Mouse (Mus musculus): ENCODE results near the gene Dvl1. TPM values are rescaled to one million over a fixed set of nuclear protein-coding genes. Genes with fewer than 3 reads are reported as not detected.

The Dvl1 gene
- 5.5 and 14.7 TPM in 2 replicates for polyA plus RNA-seq (2016; fragmentation: Nextera tagmentation; extraction: Ambion mirVana)

- Histone ChIP-seq H3K9ac (replicated peaks) (peak within 1 kb of the TSS; percentile 73), H3K4me3 (replicated peaks) (peak within 1 kb of the TSS; percentile 73), H3K4me2 (peak within 1 kb of the TSS; percentile 92), H3K36me3 (peaks cover 21% of the 10 kb centered on the region), H3K27me3 (peaks cover under 1% of the 10 kb centered on the region; the same call in 1 of the 2 replicates), H3K4me1 (replicated peaks) (peaks cover 20% of the 10 kb centered on the region), H3K27ac (peak within 1 kb of the TSS; percentile 59; the same call in 1 of the 2 replicates), H3K9me3 (no peaks in the 10 kb centered on the region)
- WGBS = 2% methylated on average over 65 of the region's 65 CpGs
- peak; percentile 88 for ATAC-seq (ENCODE audit: insufficient number of reproducible peaks, insufficient read depth, low FRiP score, low TSS enrichment, low read depth)
These were observed at the start of gene Dvl1 for GRCm38 (mm10) chr4:155846871-155847578. Gene Dvl1 (plus strand): TSS chr4:155847402.

DNA sequence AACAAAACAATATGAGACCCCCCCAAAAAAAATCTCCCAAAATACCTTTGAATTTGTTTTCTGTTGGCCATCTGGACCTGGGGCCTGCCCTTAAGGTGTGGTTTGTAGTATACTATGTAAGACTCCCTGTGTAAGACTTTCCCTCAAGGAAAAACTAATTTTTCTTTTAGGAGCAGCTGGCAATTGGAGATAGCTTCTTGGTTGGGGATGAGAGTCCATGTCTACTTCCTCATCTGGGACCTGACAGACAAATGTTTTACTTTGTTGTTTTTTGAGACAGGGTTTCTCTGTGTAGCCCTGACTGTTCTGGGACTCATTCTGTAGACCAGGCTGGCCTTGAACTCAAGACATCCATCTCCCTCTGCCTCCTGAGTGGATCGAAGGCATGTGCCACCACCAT, 45.1 kb upstream of the Dvl1 start:
- no peak overlapping the region for H3K4me2 ChIP-seq
- no peak overlapping the region for H3K4me3 ChIP-seq (replicated peaks)
- no peaks in the 10 kb centered on the region for H3K9me3 ChIP-seq
- peaks cover 23% of the 10 kb centered on the region for H3K36me3 ChIP-seq
- H3K27ac ChIP-seq = no peak overlapping the region
- 100% methylated on average over 1 of the region's 1 CpGs for WGBS
- no peak overlapping the region for H3K9ac ChIP-seq (replicated peaks)
- no peak for ATAC-seq (ENCODE audit: insufficient number of reproducible peaks, insufficient read depth, low FRiP score, low TSS enrichment, low read depth)
- peaks cover 14% of the 10 kb centered on the region for H3K4me1 ChIP-seq (replicated peaks)
- no peaks in the 10 kb centered on the region for H3K27me3 ChIP-seq

GRCm38 (mm10) chr4:155802741-155803339, 44.4 kb upstream of the Dvl1 start, which contains the start of gene Mrpl20:
Gene Mrpl20 (plus strand): TSS chr4:155802878.
- H3K9ac ChIP-seq (replicated peaks) = peak within 1 kb of the TSS; percentile 84
- H3K27me3 ChIP-seq = no peaks in the 10 kb centered on the region
- H3K4me2 ChIP-seq = peak within 1 kb of the TSS; percentile 77
- ATAC-seq (ENCODE audit: insufficient number of reproducible peaks, insufficient read depth, low FRiP score, low TSS enrichment, low read depth) = peak; percentile 63; the same call in 1 of the 2 replicates
- peaks cover 14% of the 10 kb centered on the region for H3K4me1 ChIP-seq (replicated peaks)
- H3K9me3 ChIP-seq = no peaks in the 10 kb centered on the region
- WGBS = 13% methylated on average over 12 of the region's 12 CpGs
- peaks cover 31% of the 10 kb centered on the region for H3K36me3 ChIP-seq
- H3K27ac ChIP-seq = peak within 1 kb of the TSS; percentile 75; the same call in 1 of the 2 replicates
- peak within 1 kb of the TSS; percentile 95 for H3K4me3 ChIP-seq (replicated peaks)

DNA sequence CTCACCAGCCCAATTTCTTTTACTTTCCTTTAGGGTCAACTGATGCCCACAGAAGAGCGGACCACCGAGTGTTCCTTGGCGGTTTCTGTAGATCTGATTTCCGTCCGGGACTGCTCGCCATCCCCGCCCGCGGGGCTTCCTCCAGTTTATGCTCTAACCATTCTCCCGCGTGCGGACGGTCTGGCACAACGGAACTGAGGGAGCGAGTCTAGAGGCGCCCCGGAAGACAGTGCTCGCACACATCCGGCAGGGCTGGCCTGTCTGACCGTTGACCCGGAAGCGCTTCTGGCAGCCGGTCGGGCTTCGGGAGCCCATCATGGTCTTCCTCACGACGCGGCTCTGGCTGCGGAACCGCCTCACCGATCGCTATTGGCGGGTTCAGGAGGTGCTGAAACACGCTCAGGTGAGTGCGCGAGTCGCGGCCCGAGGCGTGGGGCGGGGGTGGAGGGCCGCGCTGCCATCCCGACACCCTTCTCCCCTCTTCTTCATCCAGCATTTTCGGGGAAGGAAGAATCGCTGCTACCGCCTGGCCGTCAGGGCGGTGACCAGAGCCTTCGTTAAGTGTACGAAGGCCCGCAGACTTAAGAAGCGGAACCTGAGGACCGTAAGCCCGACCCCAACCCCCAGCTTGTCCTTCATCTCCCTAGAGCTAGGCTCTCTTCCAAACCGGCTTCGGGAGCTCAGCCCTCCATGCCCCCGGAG, 43.7 kb upstream of the Dvl1 start:
- H3K4me3 ChIP-seq (replicated peaks) = peak overlapping the region; percentile 95
- peak; percentile 91 for ATAC-seq (ENCODE audit: insufficient number of reproducible peaks, insufficient read depth, low FRiP score, low TSS enrichment, low read depth)
- peaks cover 37% of the 10 kb centered on the region for H3K36me3 ChIP-seq
- no peaks in the 10 kb centered on the region for H3K27me3 ChIP-seq
- peak overlapping the region; percentile 84 for H3K9ac ChIP-seq (replicated peaks)
- peak overlapping the region; percentile 75; the same call in 1 of the 2 replicates for H3K27ac ChIP-seq
- H3K4me1 ChIP-seq (replicated peaks) = peaks cover 14% of the 10 kb centered on the region
- WGBS = under 1% methylated on average over 57 of the region's 58 CpGs
- no peaks in the 10 kb centered on the region for H3K9me3 ChIP-seq
- H3K4me2 ChIP-seq = peak overlapping the region; percentile 77

- H3K9ac ChIP-seq (replicated peaks) = no peak overlapping the region
- H3K27me3 ChIP-seq = no peaks in the 10 kb centered on the region
- 87% methylated on average over 3 of the region's 3 CpGs for WGBS
- H3K9me3 ChIP-seq = no peaks in the 10 kb centered on the region
- H3K4me1 ChIP-seq (replicated peaks) = peaks cover 20% of the 10 kb centered on the region
- no peak for ATAC-seq (ENCODE audit: insufficient number of reproducible peaks, insufficient read depth, low FRiP score, low TSS enrichment, low read depth)
- no peak overlapping the region for H3K27ac ChIP-seq
- no peak overlapping the region for H3K4me3 ChIP-seq (replicated peaks)
- H3K4me2 ChIP-seq = no peak overlapping the region
- H3K36me3 ChIP-seq = peaks cover 65% of the 10 kb centered on the region
These were observed 39.4 kb upstream of the Dvl1 start for GRCm38 (mm10) chr4:155807841-155808240.

GRCm38 (mm10) chr4:155811929-155812664, 35.1 kb upstream of the Dvl1 start, which contains the start of gene Ccnl2:
Gene Ccnl2 (plus strand): TSS chr4:155812489.
- Histone ChIP-seq H3K27me3 (no peaks in the 10 kb centered on the region), H3K36me3 (peaks cover 76% of the 10 kb centered on the region), H3K9me3 (no peaks in the 10 kb centered on the region), H3K9ac (replicated peaks) (peak within 1 kb of the TSS; percentile 99), H3K27ac (peak within 1 kb of the TSS; percentile 94), H3K4me3 (replicated peaks) (peak within 1 kb of the TSS; percentile 99), H3K4me2 (peak within 1 kb of the TSS; percentile 82), H3K4me1 (replicated peaks) (peaks cover 22% of the 10 kb centered on the region)
- 1% methylated on average over 60 of the region's 60 CpGs for WGBS
- peak; percentile 98 for ATAC-seq (ENCODE audit: insufficient number of reproducible peaks, insufficient read depth, low FRiP score, low TSS enrichment, low read depth)

GRCm38 (mm10) chr4:155812665-155813181, 34.5 kb upstream of the Dvl1 start:
- Histone ChIP-seq H3K4me1 (replicated peaks) (peaks cover 22% of the 10 kb centered on the region), H3K9me3 (no peaks in the 10 kb centered on the region), H3K4me2 (peak overlapping the region; percentile 82), H3K9ac (replicated peaks) (peak overlapping the region; percentile 99), H3K27me3 (no peaks in the 10 kb centered on the region), H3K27ac (peak overlapping the region; percentile 94), H3K4me3 (replicated peaks) (peak overlapping the region; percentile 99), H3K36me3 (peaks cover 76% of the 10 kb centered on the region)
- under 1% methylated on average over 49 of the region's 49 CpGs for WGBS
- ATAC-seq (ENCODE audit: insufficient number of reproducible peaks, insufficient read depth, low FRiP score, low TSS enrichment, low read depth) = peak; percentile 43; the same call in 1 of the 2 replicates

- Histone ChIP-seq H3K4me2 (no peak overlapping the region), H3K27me3 (no peaks in the 10 kb centered on the region), H3K4me1 (replicated peaks) (peaks cover 16% of the 10 kb centered on the region), H3K9me3 (no peaks in the 10 kb centered on the region), H3K4me3 (replicated peaks) (no peak overlapping the region), H3K27ac (no peak overlapping the region), H3K9ac (replicated peaks) (no peak overlapping the region), H3K36me3 (peaks cover 88% of the 10 kb centered on the region)
- 85% methylated on average over 4 of the region's 4 CpGs for WGBS
- no peak for ATAC-seq (ENCODE audit: insufficient number of reproducible peaks, insufficient read depth, low FRiP score, low TSS enrichment, low read depth)
These were observed 29.7 kb upstream of the Dvl1 start for GRCm38 (mm10) chr4:155817533-155817932.

DNA sequence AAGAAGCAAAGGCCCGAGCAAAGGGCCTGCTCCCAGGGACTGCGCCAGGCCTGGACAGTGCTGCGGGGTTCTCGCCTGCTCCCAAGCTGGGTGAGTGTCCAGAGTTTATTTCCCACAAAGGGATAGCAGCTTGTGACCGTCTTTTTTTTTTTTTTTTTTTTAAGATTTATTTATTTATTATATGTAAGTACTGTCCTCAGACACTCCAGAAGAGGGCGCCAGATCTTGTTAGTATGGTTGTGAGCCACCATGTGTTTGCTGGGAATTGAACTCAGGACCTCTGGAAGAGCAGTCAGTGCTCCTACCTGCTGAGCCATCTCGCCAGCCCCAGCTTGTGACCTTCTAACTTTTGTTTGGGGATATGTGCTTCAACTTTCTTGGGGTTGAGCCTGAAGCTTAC, 26.2 kb upstream of the Dvl1 start:
- WGBS = 83% methylated on average over 7 of the region's 7 CpGs
- Histone ChIP-seq H3K27ac (no peak overlapping the region), H3K9ac (replicated peaks) (no peak overlapping the region), H3K27me3 (no peaks in the 10 kb centered on the region), H3K4me3 (replicated peaks) (no peak overlapping the region), H3K4me1 (replicated peaks) (no peaks in the 10 kb centered on the region), H3K9me3 (no peaks in the 10 kb centered on the region), H3K36me3 (peaks cover 96% of the 10 kb centered on the region), H3K4me2 (no peak overlapping the region)
- ATAC-seq (ENCODE audit: insufficient number of reproducible peaks, insufficient read depth, low FRiP score, low TSS enrichment, low read depth) = no peak

GRCm38 (mm10) chr4:155823443-155823842, 23.8 kb upstream of the Dvl1 start:
- 0 out of 2 replicates have a peak, but pooled peaks have one; percentile 56 for ATAC-seq (ENCODE audit: insufficient number of reproducible peaks, insufficient read depth, low FRiP score, low TSS enrichment, low read depth)
- H3K4me3 ChIP-seq (replicated peaks) = no peak overlapping the region
- WGBS = 96% methylated on average over 16 of the region's 16 CpGs

More at GRCm38 (mm10) chr4:155823443-155823842, 23.8 kb upstream of the Dvl1 start:
- Histone ChIP-seq H3K27me3 (no peaks in the 10 kb centered on the region), H3K9ac (replicated peaks) (no peak overlapping the region), H3K9me3 (no peaks in the 10 kb centered on the region), H3K4me2 (no peak overlapping the region), H3K36me3 (peaks cover 95% of the 10 kb centered on the region), H3K4me1 (replicated peaks) (no peaks in the 10 kb centered on the region), H3K27ac (no peak overlapping the region)

Measured in limb, embryonic 12.5 days (tissue).